Mouse (Mus musculus): ENCODE measurements around the gene Tns1.

Gene Tns1

GRCm38 (mm10) chr1:73938597-73938996 is 185.7 kb downstream of the Tns1 start:
- no peak for DNase-seq (ENCODE audit: low read depth in 2 of 2, low spot score in 2 of 2)

- DNase-seq (ENCODE audit: low read depth in 2 of 2, low spot score in 2 of 2), result no peak
These were observed 186.4 kb downstream of the Tns1 start for GRCm38 (mm10) chr1:73937805-73938204.

- no peak for DNase-seq (ENCODE audit: low read depth in 2 of 2, low spot score in 2 of 2)
These were observed 187.7 kb downstream of the Tns1 start for GRCm38 (mm10) chr1:73936537-73936936.

- DNase-seq (ENCODE audit: low read depth in 2 of 2, low spot score in 2 of 2), result no peak
These were observed 188.7 kb downstream of the Tns1 start for GRCm38 (mm10) chr1:73935442-73936080.

GRCm38 (mm10) chr1:73933146-73933490 is 191.1 kb downstream of the Tns1 start:
- DNase-seq (ENCODE audit: low read depth in 2 of 2, low spot score in 2 of 2), result no peak

GRCm38 (mm10) chr1:73932421-73933145 is 191.7 kb downstream of the Tns1 start:
- DNase-seq (ENCODE audit: low read depth in 2 of 2, low spot score in 2 of 2), result no peak

GRCm38 (mm10) chr1:73931851-73932250 is 192.4 kb downstream of the Tns1 start:
- no peak for DNase-seq (ENCODE audit: low read depth in 2 of 2, low spot score in 2 of 2)

GRCm38 (mm10) chr1:73930411-73931134 is 193.7 kb downstream of the Tns1 start:
- DNase-seq (ENCODE audit: low read depth in 2 of 2, low spot score in 2 of 2), result no peak

- DNase-seq (ENCODE audit: low read depth in 2 of 2, low spot score in 2 of 2), result no peak
These were observed 194.3 kb downstream of the Tns1 start for GRCm38 (mm10) chr1:73929952-73930329.

GRCm38 (mm10) chr1:73929211-73929951 is 194.9 kb downstream of the Tns1 start:
- no peak for DNase-seq (ENCODE audit: low read depth in 2 of 2, low spot score in 2 of 2)

- DNase-seq (ENCODE audit: low read depth in 2 of 2, low spot score in 2 of 2), result no peak
These were observed 195.9 kb downstream of the Tns1 start for GRCm38 (mm10) chr1:73928385-73928784.

GRCm38 (mm10) chr1:73927819-73928218 is 196.4 kb downstream of the Tns1 start:
- DNase-seq (ENCODE audit: low read depth in 2 of 2, low spot score in 2 of 2), result no peak

- DNase-seq (ENCODE audit: low read depth in 2 of 2, low spot score in 2 of 2), result no peak
These were observed 198.0 kb downstream of the Tns1 start for GRCm38 (mm10) chr1:73926279-73926678.

GRCm38 (mm10) chr1:73924871-73925610 is 199.2 kb downstream of the Tns1 start:
- DNase-seq (ENCODE audit: low read depth in 2 of 2, low spot score in 2 of 2), result no peak

- DNase-seq (ENCODE audit: low read depth in 2 of 2, low spot score in 2 of 2), result no peak
These were observed 200.0 kb downstream of the Tns1 start for GRCm38 (mm10) chr1:73924210-73924609.

- DNase-seq (ENCODE audit: low read depth in 2 of 2, low spot score in 2 of 2), result no peak
These were observed 201.1 kb downstream of the Tns1 start for GRCm38 (mm10) chr1:73923185-73923584.

GRCm38 (mm10) chr1:73920701-73921100 is 203.5 kb downstream of the Tns1 start:
- no peak for DNase-seq (ENCODE audit: low read depth in 2 of 2, low spot score in 2 of 2)

- no peak for DNase-seq (ENCODE audit: low read depth in 2 of 2, low spot score in 2 of 2)
These were observed 204.3 kb downstream of the Tns1 start for GRCm38 (mm10) chr1:73919909-73920308.

- DNase-seq (ENCODE audit: low read depth in 2 of 2, low spot score in 2 of 2), result no peak
These were observed 206.2 kb downstream of the Tns1 start for GRCm38 (mm10) chr1:73918001-73918400.

- DNase-seq (ENCODE audit: low read depth in 2 of 2, low spot score in 2 of 2), result no peak
These were observed 208.0 kb downstream of the Tns1 start for GRCm38 (mm10) chr1:73916298-73916697.
